Mouse (Mus musculus) heart, embryonic 11.5 days (tissue): ENCODE measurements at regions not wholly inside any gene's neighbourhood (a gene's known extent, or its start where the extent isn't known, plus 50 kb on each side); places are given as distances from the start of the nearest gene placed in this dataset.

Source experiments
- ATAC-seq: fragments of 200-750 bp; cut with Nextera tagmentation; replicated peaks from 2 replicates; pipeline ENCODE4 v1.8.0; 2017; ENCODE audit warnings: moderate library complexity; ENCODE audit not compliant: insufficient number of reproducible peaks, low FRiP score, low TSS enrichment
- H3K27ac ChIP-seq: fragments of 300-500 bp; sonication (generic); 2 replicates; pipeline ENCODE4 v1.5.1; 2014; ENCODE audit warnings: mild to moderate bottlenecking, low read depth, low read length
- H3K27me3 ChIP-seq: fragments of 300-500 bp; sonication (generic); 2 replicates; pipeline ENCODE4 v1.6.1; 2014; ENCODE audit warnings: mild to moderate bottlenecking, low read length, mixed read lengths; ENCODE audit not compliant: control insufficient read depth, insufficient read depth
- H3K36me3 ChIP-seq: fragments of 300-500 bp; sonication (generic); 2 replicates; pipeline ENCODE4 v1.6.1; 2014; ENCODE audit warnings: mild to moderate bottlenecking, low read length, moderate library complexity, mixed read lengths; ENCODE audit not compliant: control insufficient read depth, insufficient read depth
- H3K4me1 ChIP-seq: fragments of 300-500 bp; sonication (generic); 2 replicates; pipeline ENCODE4 v1.6.1; 2014; ENCODE audit warnings: low read length; ENCODE audit not compliant: control insufficient read depth, insufficient read depth
- H3K4me2 ChIP-seq: fragments of 300-500 bp; sonication (generic); 2 replicates; pipeline ENCODE4 v1.6.1; 2014; ENCODE audit warnings: mild to moderate bottlenecking, moderate library complexity
- H3K4me3 ChIP-seq: fragments of 300-500 bp; sonication (generic); 2 replicates; pipeline ENCODE4 v1.5.1; 2014; ENCODE audit warnings: low read depth, low read length
- H3K9ac ChIP-seq: fragments of 300-500 bp; sonication (generic); 2 replicates; pipeline ENCODE4 v1.6.1; 2014; ENCODE audit warnings: mild to moderate bottlenecking, low read depth, low read length, moderate library complexity
- H3K9me3 ChIP-seq: fragments of 300-500 bp; sonication (generic); replicated peaks from 2 replicates; pipeline ENCODE4 v1.6.1; 2016; ENCODE audit warnings: low read length; ENCODE audit not compliant: control insufficient read depth
- WGBS: fragments of 180-500 bp; shearing (Covaris S2); extraction: QIAGEN DNeasy Blood & Tissue Kit; methylation state at CpG from one replicate; pipeline ENCODE4 v1.1.7; 2014; ENCODE audit not compliant: insufficient replicate concordance; 5-methylcytosine and 5-hydroxymethylcytosine counted together

DNA sequence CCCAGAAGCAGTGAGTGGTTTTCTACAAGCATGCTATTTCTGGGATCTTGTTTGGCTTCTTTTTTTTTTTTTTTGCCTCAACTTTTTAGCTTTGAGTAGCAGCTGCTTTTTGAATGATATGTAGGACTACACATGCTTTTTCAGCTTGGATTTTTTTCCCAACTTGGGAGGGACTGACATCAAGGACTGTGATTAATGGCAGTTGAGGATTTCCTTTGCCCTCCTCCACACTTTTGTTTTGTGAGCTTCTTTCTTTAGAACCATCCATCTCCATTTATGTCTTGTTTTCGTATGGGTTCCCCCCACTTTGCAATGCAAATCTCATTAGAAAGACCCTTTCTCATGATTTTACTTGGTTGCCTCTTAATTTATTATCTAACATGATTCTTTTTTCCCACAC, 352.3 kb upstream of the Jag1 start:
- Histone ChIP-seq H3K4me1 (no peaks in the 10 kb centered on the region), H3K4me3 (no peak overlapping the region), H3K9ac (no peak overlapping the region), H3K9me3 (no peaks in the 10 kb centered on the region), H3K27me3 (no peaks in the 10 kb centered on the region), H3K27ac (no peak overlapping the region), H3K4me2 (no peak overlapping the region), H3K36me3 (no peaks in the 10 kb centered on the region)
- no peak for ATAC-seq
- WGBS: 58% methylated on average over 1 of the region's 1 CpGs

DNA sequence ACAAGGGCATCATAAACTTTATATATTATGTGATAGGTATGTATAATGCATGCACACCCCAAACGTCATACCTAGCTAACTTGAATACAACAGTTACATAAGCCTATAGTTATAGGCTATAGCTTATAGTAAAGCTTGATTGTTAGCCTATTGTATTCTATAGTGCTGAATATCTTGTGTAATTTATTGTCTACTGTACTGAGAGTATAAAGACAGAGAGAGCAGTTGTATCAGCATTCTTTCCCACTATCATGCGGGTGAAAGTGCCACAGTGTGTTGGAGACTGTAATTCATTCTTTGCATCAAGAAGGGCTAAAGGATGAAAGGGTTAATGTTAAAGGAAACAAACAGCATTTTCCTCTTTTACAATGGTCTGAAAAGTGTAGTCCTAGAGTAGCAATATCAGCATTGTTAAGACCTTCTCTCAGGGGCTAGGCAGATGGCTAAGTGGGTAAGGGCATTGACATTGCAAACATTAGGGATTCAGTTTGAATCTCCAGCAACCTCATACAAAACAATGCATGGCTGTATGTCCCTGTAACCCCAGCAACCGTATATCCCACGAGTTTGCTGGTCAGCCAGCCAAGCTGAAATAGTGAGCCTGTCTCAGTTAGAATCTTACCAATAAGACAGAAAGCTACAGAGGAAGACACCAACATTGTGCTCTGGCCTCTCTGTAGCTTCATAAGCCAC, 340.8 kb upstream of the Jag1 start:
- Histone ChIP-seq H3K9ac (no peak overlapping the region), H3K4me2 (no peak overlapping the region), H3K4me3 (no peak overlapping the region), H3K9me3 (no peaks in the 10 kb centered on the region), H3K4me1 (no peaks in the 10 kb centered on the region), H3K27ac (no peak overlapping the region), H3K27me3 (no peaks in the 10 kb centered on the region), H3K36me3 (no peaks in the 10 kb centered on the region)
- WGBS: 69% methylated on average over 4 of the region's 4 CpGs
- ATAC-seq: no peak

GRCm38 (mm10) chr2:137456436-137456835, 340.0 kb upstream of the Jag1 start:
- no peak for ATAC-seq
- 42% methylated on average over 3 of the region's 3 CpGs for WGBS
- H3K4me2 ChIP-seq: no peak overlapping the region
- H3K9me3 ChIP-seq: no peaks in the 10 kb centered on the region
- H3K9ac ChIP-seq: no peak overlapping the region
- H3K4me1 ChIP-seq: no peaks in the 10 kb centered on the region
- no peak overlapping the region for H3K27ac ChIP-seq
- no peak overlapping the region for H3K4me3 ChIP-seq
- H3K27me3 ChIP-seq: no peaks in the 10 kb centered on the region
- H3K36me3 ChIP-seq: no peaks in the 10 kb centered on the region

DNA sequence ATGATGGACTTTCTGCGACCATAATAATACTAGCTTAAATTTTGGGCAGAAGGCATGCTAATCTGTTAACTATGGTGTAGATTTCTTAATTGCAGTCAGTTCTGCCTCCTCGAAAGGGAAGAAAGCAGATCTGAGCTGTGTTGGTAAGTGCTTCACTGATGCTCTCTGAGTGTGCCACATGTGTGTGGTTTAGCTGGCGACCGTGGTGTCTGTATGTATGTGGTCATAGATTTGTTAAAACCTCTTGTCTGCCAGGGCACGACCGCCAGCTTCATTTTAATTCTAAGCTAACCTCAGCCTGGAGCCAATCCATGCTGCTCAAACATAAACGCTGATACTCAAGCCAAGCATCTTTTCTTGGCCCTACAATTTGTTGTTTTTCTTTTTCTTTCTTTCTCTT, 330.5 kb upstream of the Jag1 start:
- no peaks in the 10 kb centered on the region for H3K9me3 ChIP-seq
- H3K27ac ChIP-seq: no peak overlapping the region
- H3K9ac ChIP-seq: no peak overlapping the region
- ATAC-seq: no peak
- H3K4me2 ChIP-seq: no peak overlapping the region
- 84% methylated on average over 7 of the region's 7 CpGs for WGBS
- H3K4me1 ChIP-seq: no peaks in the 10 kb centered on the region
- no peak overlapping the region for H3K4me3 ChIP-seq
- H3K36me3 ChIP-seq: no peaks in the 10 kb centered on the region
- H3K27me3 ChIP-seq: no peaks in the 10 kb centered on the region

- WGBS: 71% methylated on average over 5 of the region's 5 CpGs
- H3K4me3 ChIP-seq: no peak overlapping the region
- no peak for ATAC-seq
- H3K27ac ChIP-seq: no peak overlapping the region
- no peaks in the 10 kb centered on the region for H3K36me3 ChIP-seq
- H3K9ac ChIP-seq: no peak overlapping the region
- H3K9me3 ChIP-seq: no peaks in the 10 kb centered on the region
- no peak overlapping the region for H3K4me2 ChIP-seq
- H3K27me3 ChIP-seq: no peaks in the 10 kb centered on the region
- peaks cover 17% of the 10 kb centered on the region for H3K4me1 ChIP-seq
Observed at GRCm38 (mm10) chr2:137437741-137438140, 321.3 kb upstream of the Jag1 start.

DNA sequence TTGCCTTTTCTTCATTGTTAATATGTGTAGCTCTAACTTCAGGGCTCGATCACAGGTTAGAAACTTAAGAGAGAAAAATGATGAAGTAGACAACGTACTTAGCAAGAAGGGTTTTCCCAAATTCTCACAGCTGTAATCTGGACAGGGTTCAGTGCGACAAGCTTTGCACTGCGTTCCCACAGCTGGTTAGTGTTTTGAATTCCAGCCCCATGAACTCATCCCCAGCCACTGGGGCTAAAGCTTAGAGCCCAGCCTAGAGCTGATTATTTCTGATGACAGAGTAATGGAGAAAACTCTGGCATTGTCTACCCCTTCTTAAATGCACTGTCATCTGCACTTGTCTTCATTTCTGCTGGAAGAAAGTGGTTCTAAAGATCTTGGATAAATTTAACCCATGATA, 319.7 kb upstream of the Jag1 start:
- H3K27ac ChIP-seq: no peak overlapping the region
- 18% methylated on average over 4 of the region's 4 CpGs for WGBS
- H3K27me3 ChIP-seq: no peaks in the 10 kb centered on the region
- peaks cover 21% of the 10 kb centered on the region for H3K4me1 ChIP-seq
- H3K4me2 ChIP-seq: no peak overlapping the region
- no peak overlapping the region for H3K9ac ChIP-seq
- no peaks in the 10 kb centered on the region for H3K9me3 ChIP-seq
- 0 out of 2 replicates have a peak, but pooled peaks have one; percentile 22 for ATAC-seq
- no peak overlapping the region for H3K4me3 ChIP-seq
- no peaks in the 10 kb centered on the region for H3K36me3 ChIP-seq

GRCm38 (mm10) chr2:137422656-137423055, 306.2 kb upstream of the Jag1 start:
- ATAC-seq: 0 out of 2 replicates have a peak, but pooled peaks have one; percentile 68
- Histone ChIP-seq H3K27ac (no peak overlapping the region; the same call in 1 of the 2 replicates), H3K36me3 (no peaks in the 10 kb centered on the region), H3K4me2 (no peak overlapping the region), H3K4me1 (no peaks in the 10 kb centered on the region; the same call in 1 of the 2 replicates), H3K9me3 (no peaks in the 10 kb centered on the region), H3K4me3 (no peak overlapping the region), H3K27me3 (no peaks in the 10 kb centered on the region), H3K9ac (no peak overlapping the region)
- 29% methylated on average over 3 of the region's 3 CpGs for WGBS

- no peaks in the 10 kb centered on the region; the same call in 1 of the 2 replicates for H3K4me1 ChIP-seq
- H3K27me3 ChIP-seq: no peaks in the 10 kb centered on the region
- no peaks in the 10 kb centered on the region for H3K9me3 ChIP-seq
- ATAC-seq: 0 out of 2 replicates have a peak, but pooled peaks have one; percentile 39
- H3K4me3 ChIP-seq: no peak overlapping the region
- H3K27ac ChIP-seq: peak overlapping the region; percentile 42; the same call in 1 of the 2 replicates
- no peaks in the 10 kb centered on the region for H3K36me3 ChIP-seq
- H3K9ac ChIP-seq: no peak overlapping the region
- H3K4me2 ChIP-seq: no peak overlapping the region
- WGBS: 30% methylated on average over 4 of the region's 4 CpGs
Observed at GRCm38 (mm10) chr2:137419678-137420077, 303.2 kb upstream of the Jag1 start.

GRCm38 (mm10) chr2:137417691-137418090, 301.2 kb upstream of the Jag1 start:
- WGBS: 85% methylated on average over 6 of the region's 6 CpGs
- Histone ChIP-seq H3K9me3 (no peaks in the 10 kb centered on the region), H3K4me3 (no peak overlapping the region), H3K27ac (no peak overlapping the region), H3K9ac (no peak overlapping the region), H3K27me3 (no peaks in the 10 kb centered on the region), H3K4me1 (peaks cover 7% of the 10 kb centered on the region; the same call in 1 of the 2 replicates), H3K36me3 (no peaks in the 10 kb centered on the region), H3K4me2 (no peak overlapping the region)
- ATAC-seq: no peak
